Mouse (Mus musculus): Measurements from ENCODE around the gene Hoxc11. TPM values are rescaled to one million over a fixed set of nuclear protein-coding genes. Genes with fewer than 3 reads are reported as not detected.
A peak's percentile ranks its signal among the peaks of the same experiment; 100 is the strongest.

The Hoxc11 gene
- polyA plus RNA-seq, 1 experiment from 2014 or later, result not detected

DNA sequence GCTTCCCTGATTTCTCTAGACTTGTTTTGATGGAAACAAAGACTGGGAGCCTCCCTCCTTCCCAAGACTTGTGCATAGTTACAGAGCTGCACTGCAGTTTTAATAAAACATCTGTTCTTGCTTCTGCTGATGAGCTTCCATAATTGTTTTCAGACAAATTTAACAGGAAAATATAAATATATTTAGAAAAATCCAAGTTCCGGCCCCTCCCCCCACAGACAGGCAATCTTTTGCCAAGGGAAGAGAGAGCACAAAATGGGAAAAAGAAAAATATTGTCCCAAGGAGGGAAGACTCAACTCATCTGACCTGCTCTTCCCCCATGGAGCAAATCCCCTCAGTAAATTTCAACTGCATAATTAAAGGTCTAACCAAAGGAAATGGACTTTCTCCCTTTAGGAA, 52.1 kb downstream of the Hoxc11 start:
- H3K27ac ChIP-seq, result no peak overlapping the region

More for the DNA sequence above, 52.1 kb downstream of the Hoxc11 start:
- peaks cover 100% of the 10 kb centered on the region for H3K27me3 ChIP-seq (ENCODE audit: control insufficient read depth, insufficient read depth, low read length)
- H3K9ac ChIP-seq, result no peak overlapping the region
- ATAC-seq (ENCODE audit: low FRiP score) (no peak), DNase-seq (ENCODE audit: low spot score) (no peak)
- no peak overlapping the region for H3K4me3 ChIP-seq (replicated peaks; ENCODE audit: low read length)
- WGBS, result 4% methylated on average over 1 of the region's 1 CpGs
- H3K4me2 ChIP-seq (replicated peaks), result no peak overlapping the region
- H3K4me1 ChIP-seq (replicated peaks; ENCODE audit: control insufficient read depth, insufficient read depth, low read length), result no peaks in the 10 kb centered on the region
- H3K9me3 ChIP-seq (ENCODE audit: control insufficient read depth, low read length), result no peaks in the 10 kb centered on the region
- no peaks in the 10 kb centered on the region for H3K36me3 ChIP-seq (replicated peaks; ENCODE audit: control insufficient read depth, insufficient read depth)

Small RNAs within 50 kb of the gene (microRNA-seq; reads per million reads assigned to microRNA genes)
- 6.8 reads per million, percentile 26 among the genes with 10 or more reads in this experiment for gene Mir196a-2

Other genes starting within 250 kb of the Hoxc11 start
- gene Calcoco1, start 232.2 kb upstream of the Hoxc11 start, polyA plus RNA-seq (2014; fragmentation: Nextera tagmentation; extraction: Ambion mirVana), result 32.2 and 33.1 TPM in 2 replicates
- not detected in 2 replicates for gene Hoxc13, start 33.3 kb upstream of the Hoxc11 start, polyA plus RNA-seq (2014; fragmentation: Nextera tagmentation; extraction: Ambion mirVana)
- gene Hoxc12, start 17.7 kb upstream of the Hoxc11 start, polyA plus RNA-seq (2014; fragmentation: Nextera tagmentation; extraction: Ambion mirVana), result not detected in 2 replicates
- not detected in 2 replicates for gene Hoxc10, start 12.4 kb downstream of the Hoxc11 start, polyA plus RNA-seq (2014; fragmentation: Nextera tagmentation; extraction: Ambion mirVana)
- 25.0 and 32.2 TPM in 2 replicates for gene Hoxc5, start 13.0 kb downstream of the Hoxc11 start, polyA plus RNA-seq (2014; fragmentation: Nextera tagmentation; extraction: Ambion mirVana)
- 0.25 and 0.75 TPM in 2 replicates for gene Hoxc9, start 22.0 kb downstream of the Hoxc11 start, polyA plus RNA-seq (2014; fragmentation: Nextera tagmentation; extraction: Ambion mirVana)
- 9.2 and 22.9 TPM in 2 replicates for gene Hoxc8, start 36.2 kb downstream of the Hoxc11 start, polyA plus RNA-seq (2014; fragmentation: Nextera tagmentation; extraction: Ambion mirVana)
- 20.9 and 24.8 TPM in 2 replicates for gene Hoxc6, start 43.8 kb downstream of the Hoxc11 start, polyA plus RNA-seq (2014; fragmentation: Nextera tagmentation; extraction: Ambion mirVana)
- gene Hoxc4, start 64.5 kb downstream of the Hoxc11 start, polyA plus RNA-seq (2014; fragmentation: Nextera tagmentation; extraction: Ambion mirVana), result 74.9 and 90.0 TPM in 2 replicates
- gene Smug1, start 212.7 kb downstream of the Hoxc11 start, polyA plus RNA-seq (2014; fragmentation: Nextera tagmentation; extraction: Ambion mirVana), result 37.6 and 40.8 TPM in 2 replicates

Data from hindbrain, embryonic 14.5 days (tissue).